Mouse (Mus musculus) small intestine, adult 2 months (tissue): ENCODE results near the gene Cmbl. TPM values are rescaled to one million over a fixed set of nuclear protein-coding genes. Genes with fewer than 3 reads are reported as not detected.

ENCODE experiments used
- H3K27ac ChIP-seq: fragments of 200-500 bp; 2 replicates; pipeline ENCODE4 v1.5.1; 2012; ENCODE audit warnings: low read depth, low read length, control low read depth, inconsistent platforms; ENCODE audit not compliant: insufficient read depth
- H3K27me3 ChIP-seq: fragments of 200-500 bp; 2 replicates; pipeline ENCODE4 v1.6.1; 2012; ENCODE audit warnings: mild to moderate bottlenecking, moderate library complexity, low read length, inconsistent platforms; ENCODE audit not compliant: control insufficient read depth, insufficient read depth
- H3K36me3 ChIP-seq: fragments of 200-500 bp; 2 replicates; pipeline ENCODE4 v1.6.1; 2012; ENCODE audit warnings: mild to moderate bottlenecking, low read length, control low read depth, inconsistent platforms; ENCODE audit not compliant: control insufficient read depth, insufficient read depth
- H3K4me1 ChIP-seq: fragments of 200-500 bp; 2 replicates; pipeline ENCODE4 v1.6.1; 2012; ENCODE audit warnings: low read length, inconsistent platforms, mixed read lengths; ENCODE audit not compliant: control insufficient read depth, insufficient read depth, insufficient read length
- H3K4me3 ChIP-seq: fragments of 200-500 bp; 2 replicates; pipeline ENCODE4 v1.5.1; 2012; ENCODE audit warnings: low read depth, mild to moderate bottlenecking, control low read depth, inconsistent platforms, low read length, moderate library complexity
- CTCF ChIP-seq: fragments of 200-500 bp; IDR thresholded peaks from 2 replicates; pipeline ENCODE4 v1.5.1; 2012; ENCODE audit warnings: low read depth, mild to moderate bottlenecking, control low read depth, inconsistent platforms, low read length, moderate library complexity, mixed read lengths; ENCODE audit not compliant: insufficient replicate concordance, insufficient read length; ENCODE audit errors: extremely low read depth
- POLR2A ChIP-seq: fragments of 200-500 bp; IDR thresholded peaks from 2 replicates; pipeline ENCODE4 v1.6.1; 2012; ENCODE audit warnings: low read depth, mild to moderate bottlenecking, control low read depth, inconsistent platforms, low read length, moderate library complexity
- WGBS: fragments of 180-500 bp; shearing (Covaris S2); methylation state at CpG from one replicate; pipeline ENCODE4 v1.1.7; 2018; 5-methylcytosine and 5-hydroxymethylcytosine counted together
- polyA plus RNA-seq: library from polyadenylated mRNA; depleted of rRNA; stranded (reverse); fragments of >200 nt; gene quantifications from 2 replicates; pipeline ENCODE4 v1.2.3, GENCODE M21; 2012

Gene Cmbl
- polyA plus RNA-seq, 1 experiment: 140 TPM

DNA sequence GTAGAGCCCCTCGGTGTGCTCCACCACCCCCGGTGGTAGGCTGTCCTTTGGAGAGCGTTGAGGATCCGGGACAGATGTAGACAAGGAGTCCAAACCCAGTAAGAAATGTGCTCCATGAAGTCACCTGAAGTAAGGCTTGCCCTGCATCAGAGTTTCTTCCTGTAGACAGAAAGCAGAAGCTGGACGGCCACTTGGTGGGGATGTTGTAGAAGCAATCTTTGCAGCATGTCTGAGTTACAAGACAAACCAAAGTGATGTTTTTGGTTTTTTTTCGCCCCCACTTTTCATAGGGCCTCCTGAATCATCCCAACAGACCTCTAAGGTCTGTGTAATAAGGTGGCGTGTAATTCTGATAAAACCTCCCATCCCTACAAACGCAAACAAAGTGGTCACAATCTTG is 54.3 kb downstream of the Cmbl start:
- H3K4me3 ChIP-seq: no peak overlapping the region
- no peak for TF ChIP-seq CTCF
- TF ChIP-seq POLR2A: no peak
- WGBS: 96% methylated on average over 8 of the region's 8 CpGs
- H3K4me1 ChIP-seq: no peaks in the 10 kb centered on the region
- no peak overlapping the region for H3K27ac ChIP-seq
- peaks cover 26% of the 10 kb centered on the region for H3K36me3 ChIP-seq
- no peaks in the 10 kb centered on the region for H3K27me3 ChIP-seq

DNA sequence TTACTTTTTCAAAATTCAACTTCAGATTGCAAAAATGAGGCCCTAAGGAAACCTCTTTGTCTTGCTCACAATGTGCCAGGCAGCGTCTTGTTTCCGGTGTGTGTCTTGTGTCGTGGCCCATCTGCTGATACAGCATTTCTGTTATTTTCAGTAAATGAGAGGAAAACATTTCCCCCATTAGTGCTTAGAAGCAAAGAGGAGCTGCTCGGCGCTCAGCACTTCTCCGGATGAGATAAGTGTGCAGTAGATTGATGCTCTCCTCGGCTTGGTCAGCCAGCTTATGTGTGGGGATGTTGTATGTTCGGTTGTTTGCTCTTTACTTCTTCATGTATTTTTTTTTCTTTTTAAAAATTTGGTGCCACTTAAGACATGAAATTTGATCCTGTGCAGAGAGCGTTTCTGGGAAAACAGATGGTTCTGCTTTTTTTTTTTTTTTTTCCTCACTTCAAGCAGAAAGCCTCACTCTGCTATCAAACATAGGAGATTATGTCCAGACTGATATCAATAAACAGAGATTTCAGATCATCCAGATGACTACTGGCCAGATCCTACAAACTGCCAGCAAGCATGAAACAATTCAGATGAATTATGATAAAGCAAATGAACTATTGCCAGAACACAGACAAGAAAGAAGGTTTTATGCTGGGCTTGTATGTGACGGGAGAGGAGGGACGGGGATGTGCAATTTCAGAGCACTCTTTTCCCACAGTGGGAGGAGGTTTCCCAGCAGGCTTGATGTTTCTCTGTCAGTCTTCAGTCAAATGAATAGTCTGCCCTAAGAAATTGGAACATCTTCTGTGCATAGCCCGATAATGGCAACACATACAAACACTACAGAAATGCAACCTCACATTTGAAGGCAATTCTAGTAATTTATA is 62.3 kb downstream of the Cmbl start:
- Histone ChIP-seq H3K4me1 (no peaks in the 10 kb centered on the region), H3K4me3 (no peak overlapping the region), H3K27ac (no peak overlapping the region), H3K27me3 (no peaks in the 10 kb centered on the region), H3K36me3 (0 out of 2 replicates have a peak, but pooled peaks cover 6% of the 10 kb centered on the region)
- TF ChIP-seq CTCF (no peak), POLR2A (no peak)
- WGBS: 68% methylated on average over 12 of the region's 12 CpGs

GRCm38 (mm10) chr15:31628180-31628579 is 63.0 kb downstream of the Cmbl start:
- WGBS: 82% methylated on average over 10 of the region's 10 CpGs
- H3K4me1 ChIP-seq: no peaks in the 10 kb centered on the region
- no peak overlapping the region for H3K27ac ChIP-seq
- H3K4me3 ChIP-seq: no peak overlapping the region
- H3K27me3 ChIP-seq: no peaks in the 10 kb centered on the region
- no peak for TF ChIP-seq CTCF
- TF ChIP-seq POLR2A: no peak
- 0 out of 2 replicates have a peak, but pooled peaks cover 4% of the 10 kb centered on the region for H3K36me3 ChIP-seq

GRCm38 (mm10) chr15:31629556-31629955 is 64.4 kb downstream of the Cmbl start:
- Histone ChIP-seq H3K4me3 (no peak overlapping the region), H3K4me1 (no peaks in the 10 kb centered on the region), H3K27ac (no peak overlapping the region), H3K36me3 (no peaks in the 10 kb centered on the region), H3K27me3 (no peaks in the 10 kb centered on the region)
- 93% methylated on average over 3 of the region's 3 CpGs for WGBS
- TF ChIP-seq CTCF (no peak), POLR2A (no peak)

DNA sequence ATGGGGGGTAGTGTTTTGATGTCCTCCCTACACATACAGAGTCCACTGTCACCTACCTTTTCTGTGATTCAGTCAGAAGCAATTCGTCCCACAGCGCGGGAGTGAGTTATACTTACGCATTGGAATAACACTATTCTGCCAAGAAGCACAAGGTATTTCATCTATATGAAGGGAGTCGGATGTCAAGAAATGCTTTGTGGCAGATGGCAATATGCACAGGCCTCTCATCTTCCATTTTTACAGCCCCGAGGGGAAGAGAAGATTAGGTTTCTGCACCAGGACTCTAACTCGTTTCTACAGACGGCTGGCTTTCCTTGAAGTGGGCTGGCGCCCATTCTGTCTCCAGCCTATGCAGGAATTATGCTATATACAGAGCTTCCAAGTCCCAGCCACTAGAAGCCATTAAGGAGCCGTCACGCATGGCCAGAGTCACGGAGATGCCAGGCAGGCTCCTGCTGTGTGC is 66.2 kb downstream of the Cmbl start:
- Histone ChIP-seq H3K27ac (no peak overlapping the region), H3K36me3 (no peaks in the 10 kb centered on the region), H3K4me1 (no peaks in the 10 kb centered on the region), H3K4me3 (no peak overlapping the region), H3K27me3 (no peaks in the 10 kb centered on the region)
- 60% methylated on average over 12 of the region's 12 CpGs for WGBS
- no peak for TF ChIP-seq CTCF
- no peak for TF ChIP-seq POLR2A

- WGBS: 38% methylated on average over 4 of the region's 4 CpGs
- Histone ChIP-seq H3K27ac (no peak overlapping the region), H3K4me3 (no peak overlapping the region), H3K27me3 (no peaks in the 10 kb centered on the region), H3K36me3 (no peaks in the 10 kb centered on the region), H3K4me1 (no peaks in the 10 kb centered on the region)
- TF ChIP-seq CTCF: no peak
- no peak for TF ChIP-seq POLR2A
Measured at GRCm38 (mm10) chr15:31632478-31632877, 67.3 kb downstream of the Cmbl start.

GRCm38 (mm10) chr15:31634582-31634981 is 69.4 kb downstream of the Cmbl start:
- no peaks in the 10 kb centered on the region for H3K4me1 ChIP-seq
- WGBS: 82% methylated on average over 6 of the region's 6 CpGs

More at GRCm38 (mm10) chr15:31634582-31634981, 69.4 kb downstream of the Cmbl start:
- no peaks in the 10 kb centered on the region for H3K36me3 ChIP-seq
- H3K27me3 ChIP-seq: no peaks in the 10 kb centered on the region
- no peak overlapping the region for H3K4me3 ChIP-seq
- TF ChIP-seq POLR2A (no peak), CTCF (no peak)
- no peak overlapping the region for H3K27ac ChIP-seq
